9 mouse cellular contexts compared by ENCODE assay signal in the genomic region with DNA sequence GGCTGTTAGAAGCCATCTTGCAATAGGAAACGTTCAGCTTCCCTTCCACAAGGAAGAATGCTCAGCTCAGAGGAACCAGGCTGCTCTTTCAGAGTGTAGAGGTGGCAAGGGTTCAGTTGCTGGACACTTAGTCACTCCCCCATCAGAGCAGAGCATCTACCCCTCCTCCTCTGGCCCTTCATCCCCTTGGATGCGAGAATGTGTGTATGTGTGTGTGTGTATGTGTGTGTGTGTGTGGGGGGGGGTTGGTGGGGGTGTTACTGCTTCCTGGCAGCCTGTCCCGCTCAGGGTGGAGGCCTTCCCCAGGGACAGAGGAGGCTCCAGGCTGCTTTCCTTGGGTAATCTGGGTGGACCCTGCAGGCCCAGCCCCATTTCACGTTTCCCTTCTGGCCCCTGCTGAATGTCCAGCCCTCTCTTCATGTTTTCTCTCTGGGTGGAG.
DNase-seq lines count a peak whose midpoint lies in the region; ATAC-seq lines count a peak whose summit lies in the region.
"Had no signal": no experiment of that assay in that cellular context is flagged by ENCODE, and none has a peak within 500 bp of the region (broad histone marks: within the 10 kb centered on the region; RNA-seq: fewer than 3 reads in every experiment).

No protein-coding gene starts in this region.

- H3K4me2 ChIP-seq in embryonic facial prominence, embryonic 13.5 days = no peak overlapping the region
- no peak overlapping the region for H3K4me2 ChIP-seq in liver, embryonic 13.5 days
- no peak overlapping the region for H3K4me2 ChIP-seq in forebrain, embryonic 12.5 days
- H3K4me2 ChIP-seq: neural tube, embryonic 12.5 days had no signal

- H3K4me3 ChIP-seq in embryonic facial prominence, embryonic 13.5 days = no peak overlapping the region
- no peak overlapping the region for H3K4me3 ChIP-seq in liver, embryonic 13.5 days (replicated peaks)
- no peak overlapping the region for H3K4me3 ChIP-seq in forebrain, embryonic 12.5 days (replicated peaks)
- H3K4me3 ChIP-seq: neural tube, embryonic 12.5 days had no signal

- 0 out of 2 replicates have a peak overlapping the region, but pooled peaks have one; percentile 28 for H3K27ac ChIP-seq in embryonic facial prominence, embryonic 13.5 days
- H3K27ac ChIP-seq in liver, embryonic 13.5 days = 0 out of 2 replicates have a peak overlapping the region, but pooled peaks have one; percentile 64
- H3K27ac ChIP-seq in forebrain, embryonic 12.5 days = no peak overlapping the region; the same call in 1 of the 2 replicates

- intact Hi-C loops in heart, postnatal 25 days (cut with DNase I) = loop anchor here (2.0 kb wide), 1 partner anchor 103 kb away; a partner anchor contains a TSS

- H3K27me3 ChIP-seq in embryonic facial prominence, embryonic 13.5 days = no peaks in the 10 kb centered on the region
- peaks cover 20% of the 10 kb centered on the region for H3K27me3 ChIP-seq in liver, embryonic 13.5 days
- no peaks in the 10 kb centered on the region for H3K27me3 ChIP-seq in forebrain, embryonic 12.5 days
- H3K27me3 ChIP-seq: neural tube, embryonic 12.5 days had no signal

- H3K4me1 ChIP-seq in embryonic facial prominence, embryonic 13.5 days = peaks cover 42% of the 10 kb centered on the region
- peaks cover 5% of the 10 kb centered on the region for H3K4me1 ChIP-seq in liver, embryonic 13.5 days (replicated peaks)
- H3K4me1 ChIP-seq in forebrain, embryonic 12.5 days = peaks cover 34% of the 10 kb centered on the region

- H3K9ac ChIP-seq in embryonic facial prominence, embryonic 13.5 days = no peak overlapping the region
- no peak overlapping the region for H3K9ac ChIP-seq in liver, embryonic 13.5 days
- H3K9ac ChIP-seq in forebrain, embryonic 12.5 days = no peak overlapping the region

- no peaks in the 10 kb centered on the region for H3K36me3 ChIP-seq in embryonic facial prominence, embryonic 13.5 days
- no peaks in the 10 kb centered on the region for H3K36me3 ChIP-seq in liver, embryonic 13.5 days
- H3K36me3 ChIP-seq in forebrain, embryonic 12.5 days (replicated peaks) = no peaks in the 10 kb centered on the region
- H3K36me3 ChIP-seq: neural tube, embryonic 12.5 days had no signal

- ATAC-seq in embryonic facial prominence, embryonic 13.5 days (ENCODE audit: insufficient number of reproducible peaks, insufficient read depth, low FRiP score, low TSS enrichment, low read depth) = no peak
- no peak for ATAC-seq in liver, embryonic 13.5 days (ENCODE audit: low read depth)
- no peak for ATAC-seq in forebrain, embryonic 12.5 days (ENCODE audit: low FRiP score)
- ATAC-seq in CD4-positive, CD25-positive, alpha-beta regulatory T cell, adult 4 months = no peak

- peak; percentile 56 for DNase-seq in 3T3-L1 (ENCODE audit: low read depth, low spot score)
- DNase-seq in heart, postnatal 25 days (ENCODE audit: low spot score) = peak; percentile 86
- DNase-seq in liver, embryonic 13.5 days = no peak
- no peak for DNase-seq in cerebellum, postnatal 14 days
- no peak for DNase-seq in frontal cortex, postnatal 10 days (ENCODE audit: low spot score in 2 of 2)

- no peaks in the 10 kb centered on the region for H3K9me3 ChIP-seq in embryonic facial prominence, embryonic 13.5 days
- H3K9me3 ChIP-seq in liver, embryonic 13.5 days (replicated peaks) = no peaks in the 10 kb centered on the region
- H3K9me3 ChIP-seq in forebrain, embryonic 12.5 days = no peaks in the 10 kb centered on the region
- H3K9me3 ChIP-seq: neural tube, embryonic 12.5 days had no signal

- WGBS in embryonic facial prominence, embryonic 13.5 days = 66% methylated on average over 4 of the region's 4 CpGs
- WGBS in liver, embryonic 13.5 days (ENCODE audit: insufficient replicate concordance) = 39% methylated on average over 3 of the region's 4 CpGs
- WGBS in forebrain, embryonic 12.5 days = 77% methylated on average over 4 of the region's 4 CpGs

Comparison
In these comparisons a context has a peak if more than half of its experiments do, and no peak if none do; other contexts are left out.
1. DNase-seq: peak in 3T3-L1 (single experiment) and heart, postnatal 25 days (single experiment); none in liver, embryonic 13.5 days (single experiment), cerebellum, postnatal 14 days (0 of 2) and frontal cortex, postnatal 10 days (0 of 2).